Mouse (Mus musculus) c-Kit-positive CD71-positive TER-119-negative erythroid progenitor cells, embryonic 14.5 days (primary cell): ENCODE results near the gene Timm44.
"Not testable (repeated sequence)": the region's sequence is repeated elsewhere in the genome, so short reads cannot be mapped to it uniquely, and the experiment has no call there.

Experiments used
- DNase-seq: peaks from one replicate; pipeline ENCODE4 v3.0.0-alpha.2; 2013; ENCODE audit warnings: low read depth

Gene Timm44

DNA sequence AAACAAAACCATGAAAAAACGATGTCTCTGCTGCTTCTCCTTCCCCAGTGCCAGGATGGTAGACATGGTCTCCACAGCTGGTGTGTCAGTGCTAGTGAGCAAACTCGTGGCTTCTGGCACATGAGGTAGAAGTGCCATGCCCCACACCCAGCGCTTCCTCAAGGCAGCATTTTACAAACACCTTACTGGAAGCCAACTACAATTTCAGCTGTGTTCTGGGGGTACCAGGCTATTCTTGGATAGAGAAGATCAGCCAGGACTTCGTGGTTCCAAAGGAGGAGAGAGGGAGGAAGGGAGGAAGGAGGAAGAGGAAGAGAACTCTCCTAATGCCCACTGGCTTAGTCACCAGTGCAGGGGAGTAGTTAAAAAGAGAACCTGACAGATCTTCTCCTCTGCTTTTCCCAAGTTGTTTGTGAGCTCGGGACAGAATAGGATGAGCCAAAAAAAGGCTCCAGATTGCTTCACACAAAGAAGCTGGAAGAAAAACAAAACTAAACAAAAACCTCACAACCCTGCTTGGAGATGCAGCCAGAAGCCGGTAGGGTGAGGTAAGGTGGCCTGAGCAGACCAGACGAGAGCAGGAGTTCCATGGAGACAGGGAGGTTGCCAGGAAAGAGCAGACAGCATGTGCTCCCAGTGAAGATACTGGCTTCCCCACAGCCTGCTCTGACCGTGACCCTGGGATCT is 12.5 kb downstream of the Timm44 start:
- DNase-seq: no peak

DNA sequence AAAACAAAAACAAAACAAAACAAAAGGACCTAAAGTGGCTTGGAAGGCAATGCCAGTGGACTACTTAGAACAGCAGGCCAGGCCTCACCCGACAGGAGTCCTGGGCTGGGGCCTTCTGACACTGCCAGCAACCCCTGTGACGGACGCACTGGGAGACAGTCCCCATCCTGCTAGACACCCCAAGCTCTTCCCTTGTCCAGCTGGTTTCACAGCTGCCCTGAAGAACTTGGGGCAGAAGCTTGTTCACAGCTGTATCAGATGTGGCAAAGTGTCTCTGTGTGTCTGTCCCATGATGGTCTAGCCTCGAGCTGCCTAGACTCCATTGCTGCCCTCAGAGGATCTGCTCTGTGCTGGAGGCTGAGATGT is 15.9 kb downstream of the Timm44 start:
- no peak for DNase-seq

DNA sequence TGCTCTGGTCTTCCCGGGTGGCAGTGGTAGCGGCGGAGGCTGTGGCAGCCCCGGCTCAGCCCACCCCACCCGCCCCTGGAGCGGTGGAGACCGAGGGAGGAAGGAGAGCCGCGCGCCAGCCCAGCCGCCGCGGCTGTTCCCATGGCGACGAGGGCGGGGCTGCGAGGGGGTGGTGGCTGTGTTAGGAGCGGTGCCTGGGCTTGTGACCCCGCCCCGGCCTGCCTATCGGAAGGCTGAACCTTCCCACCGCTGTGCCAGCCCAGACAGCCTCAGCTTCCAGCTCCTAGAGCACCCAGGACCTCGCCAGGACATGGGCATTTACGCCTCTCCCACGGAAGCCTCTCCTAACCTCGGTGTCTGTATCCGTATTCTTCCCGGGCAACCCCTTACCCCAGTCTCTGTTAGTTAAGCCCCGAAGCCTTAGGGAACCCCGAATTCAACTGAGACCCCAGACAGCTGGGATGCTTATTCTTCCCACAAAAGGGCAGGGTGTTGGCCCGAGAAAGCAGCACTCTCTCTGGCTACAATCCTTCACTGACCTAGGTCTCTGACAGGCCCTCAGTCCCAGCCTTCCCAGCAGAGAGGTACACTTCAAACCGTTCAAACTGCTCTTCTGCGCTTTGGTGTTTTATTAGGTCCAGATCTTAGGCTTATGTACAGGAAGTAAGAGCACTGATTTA is 16.4 kb downstream of the Timm44 start, which contains the start of gene Ctxn1:
TSS of gene Ctxn1 (minus strand) at position 150 of the 680 bp plus-strand sequence.
- peak; percentile 88 for DNase-seq

DNA sequence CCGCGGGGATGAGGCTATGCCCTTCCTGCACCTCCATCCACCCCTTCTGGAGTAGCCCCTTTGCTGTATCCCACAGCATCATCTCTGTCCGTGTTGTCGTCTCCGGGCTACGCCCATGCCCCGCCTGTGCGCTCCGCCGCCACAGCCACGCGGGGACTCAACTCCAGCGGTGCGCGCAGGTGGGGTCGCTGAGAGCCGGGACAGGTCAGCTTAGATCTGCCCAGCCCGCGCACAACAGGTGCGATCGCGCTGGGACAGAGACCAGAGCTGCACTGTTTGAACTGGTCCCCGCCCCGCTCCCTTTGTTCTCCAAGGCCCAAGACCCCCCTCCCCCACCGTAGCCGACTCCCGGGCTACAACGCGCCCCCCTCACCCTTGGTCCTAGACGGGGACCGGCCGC is 17.0 kb downstream of the Timm44 start:
- no peak for DNase-seq

DNA sequence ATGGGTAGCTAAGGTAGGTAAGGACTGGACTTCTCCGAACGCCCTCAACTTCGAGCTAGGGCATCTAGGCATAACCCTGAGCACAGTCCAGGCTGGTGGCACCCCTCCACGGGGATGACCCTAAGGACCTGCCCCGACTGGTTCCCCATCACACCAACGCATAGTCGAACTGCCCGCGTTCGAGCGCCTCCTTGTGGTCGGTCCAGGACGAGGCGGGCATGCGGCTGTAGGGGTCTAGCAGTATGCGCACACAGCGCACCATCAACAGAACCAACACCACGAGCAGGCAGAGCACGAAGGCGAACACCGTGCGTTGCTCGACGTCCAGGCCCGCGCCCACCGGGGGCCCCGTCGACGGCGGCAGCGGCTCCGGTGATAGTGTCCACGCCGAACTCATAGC is 17.5 kb downstream of the Timm44 start:
- DNase-seq: peak; percentile 62

DNA sequence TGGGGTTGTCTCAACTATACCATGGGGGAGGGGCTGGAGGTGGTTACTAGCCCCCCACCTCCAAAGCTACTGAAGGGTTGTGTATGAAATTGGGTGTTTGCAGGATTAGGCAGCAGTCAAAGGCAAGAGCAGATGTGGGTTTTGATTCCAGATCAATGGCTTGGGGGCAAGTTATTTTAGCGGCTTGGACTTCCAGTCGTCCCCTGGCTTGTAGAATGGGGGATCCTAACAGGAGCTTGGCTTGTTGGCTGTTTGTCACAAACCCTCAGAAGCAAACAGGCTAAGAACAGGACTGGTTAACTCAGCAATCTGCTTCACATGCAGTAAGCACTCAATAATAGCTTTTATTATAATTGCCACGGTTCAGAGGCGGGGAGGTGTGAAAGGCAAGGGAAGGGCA is 18.4 kb downstream of the Timm44 start:
- DNase-seq: no peak

DNA sequence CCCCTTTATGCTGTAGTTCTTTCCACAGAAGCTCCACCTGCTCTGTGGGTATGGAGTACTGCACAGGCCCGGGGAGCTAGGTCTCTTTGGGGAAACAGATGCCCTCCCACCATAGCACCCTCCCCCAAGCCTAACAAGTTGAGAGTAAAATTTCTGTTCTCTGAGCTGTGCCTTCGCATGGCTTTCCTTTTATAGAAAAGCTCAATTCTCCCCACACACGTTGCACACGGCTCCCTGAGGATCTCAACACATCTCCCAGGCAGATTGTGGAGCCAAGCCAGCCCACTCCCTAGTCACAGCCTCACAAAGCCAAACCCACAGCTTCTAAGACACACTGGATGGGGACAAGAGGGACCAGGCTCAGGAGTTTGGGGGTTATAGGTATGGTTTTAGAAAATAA is 18.8 kb downstream of the Timm44 start:
- DNase-seq: no peak

DNA sequence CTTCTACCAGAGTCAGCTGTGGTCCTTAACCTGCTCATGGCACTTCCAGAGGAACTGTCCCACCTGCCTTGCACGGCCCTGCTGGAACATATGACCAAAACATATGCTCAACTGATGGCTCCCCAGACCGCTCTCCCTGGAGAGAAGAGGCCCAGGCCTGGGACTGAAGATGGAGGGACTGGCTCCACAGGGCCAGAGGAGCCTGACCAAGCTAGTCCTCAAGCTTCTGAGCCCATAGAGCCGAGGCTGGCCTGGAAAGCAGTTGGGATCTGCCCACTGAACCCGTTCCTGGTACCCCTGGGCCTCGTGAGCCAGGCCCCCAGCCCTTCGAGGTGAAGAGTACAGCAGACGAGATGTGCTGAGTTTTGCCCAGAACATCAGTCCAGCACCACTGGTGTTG is 20.2 kb downstream of the Timm44 start:
- DNase-seq: not testable (repeated sequence)

DNA sequence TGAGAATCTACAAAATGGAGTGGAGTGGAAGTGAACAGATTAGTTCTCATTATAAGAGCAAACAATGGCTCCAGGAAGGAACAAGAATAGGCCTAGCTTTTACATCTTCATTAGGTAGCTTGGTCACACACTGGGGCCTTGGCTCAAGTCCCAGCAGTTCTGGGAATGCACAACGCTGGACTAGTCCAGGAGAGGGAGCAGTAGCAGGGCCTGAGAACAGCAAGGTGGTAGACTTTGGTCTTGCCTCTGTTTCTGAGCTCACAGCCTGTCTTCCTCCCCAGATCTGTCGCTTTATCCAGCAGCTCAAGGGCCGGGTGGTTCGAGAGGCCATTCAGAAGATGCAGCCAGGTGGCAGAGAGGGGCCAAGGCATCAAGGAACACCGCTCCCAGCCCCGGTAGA is 21.7 kb downstream of the Timm44 start:
- no peak for DNase-seq

DNA sequence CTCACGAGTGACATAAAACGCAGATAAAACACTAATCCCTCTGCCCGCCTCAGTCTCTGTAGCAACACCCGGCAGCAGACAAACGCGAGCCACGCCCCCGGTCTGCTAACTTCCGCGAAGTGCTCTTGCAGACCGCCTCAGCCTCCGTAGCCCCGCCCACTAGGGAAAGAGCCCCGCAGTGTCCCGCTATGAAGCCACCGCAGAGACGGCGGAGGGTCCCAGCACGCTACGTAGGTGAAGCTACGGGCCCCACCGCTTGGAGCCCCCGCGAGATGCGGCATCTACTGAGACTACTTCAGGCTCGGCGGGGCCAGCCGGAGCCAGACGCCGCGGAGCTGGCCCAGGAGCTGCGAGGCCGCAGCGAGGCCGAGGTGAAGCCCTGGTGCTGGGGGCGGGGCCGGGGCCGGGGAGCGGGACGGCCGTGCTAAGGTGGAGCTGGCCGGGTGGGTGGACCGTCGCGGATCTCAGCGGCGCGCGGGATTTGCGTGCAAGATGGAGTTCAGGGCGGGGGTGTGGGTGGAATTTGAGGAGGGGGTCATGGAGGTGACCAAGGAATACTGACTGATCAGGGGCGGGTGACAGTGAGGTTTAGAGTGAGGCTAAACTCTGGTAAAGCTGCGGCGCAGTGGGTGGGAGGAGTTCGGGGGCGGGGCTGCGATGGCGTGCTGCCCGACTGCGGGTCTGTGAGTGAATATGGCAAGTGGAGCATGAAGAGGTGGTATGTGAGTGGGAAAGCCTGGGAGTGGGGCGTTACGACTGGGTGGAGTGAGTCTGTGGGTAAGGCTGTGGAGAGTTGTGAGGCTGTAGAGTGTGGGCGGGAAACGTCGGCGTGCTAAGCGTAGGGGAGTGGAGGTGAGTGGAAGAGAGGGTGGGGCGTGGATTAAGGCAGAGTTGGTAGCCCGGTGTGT is 22.5 kb downstream of the Timm44 start, which contains the start of gene Snapc2:
TSS of gene Snapc2 (plus strand) at position 147 of the 908 bp plus-strand sequence.
- DNase-seq: peak; percentile 94

DNA sequence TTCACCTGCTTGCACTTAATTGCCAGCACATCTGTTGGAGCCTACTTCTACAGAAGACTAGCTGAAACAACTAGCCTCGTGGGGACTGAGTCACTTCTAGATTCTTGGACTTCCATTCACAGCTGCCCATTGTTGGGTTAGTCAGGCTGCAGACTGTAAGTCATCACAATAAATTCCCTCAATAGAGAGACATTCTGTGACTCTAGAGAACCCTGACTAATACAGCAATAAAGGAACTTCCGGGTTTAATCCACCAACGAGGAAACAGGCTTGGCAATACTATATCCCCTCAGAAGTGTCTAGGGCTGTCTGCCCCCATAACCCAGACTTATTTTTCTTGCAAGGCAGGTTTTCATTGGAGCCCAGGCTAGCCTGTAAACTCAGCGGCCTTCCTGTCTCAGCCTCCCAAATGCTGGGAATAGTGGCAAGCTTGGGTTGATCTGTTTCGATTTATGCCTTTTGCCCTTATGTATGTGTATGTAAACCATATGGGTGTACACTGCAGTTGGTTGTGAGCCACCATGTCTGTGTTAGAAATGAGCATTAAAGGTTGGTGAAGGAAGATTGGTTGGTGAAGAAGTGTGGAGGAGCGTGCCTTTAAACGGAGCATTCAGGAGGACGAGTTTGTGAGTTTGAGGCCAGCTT is 23.5 kb downstream of the Timm44 start:
- DNase-seq: no peak

DNA sequence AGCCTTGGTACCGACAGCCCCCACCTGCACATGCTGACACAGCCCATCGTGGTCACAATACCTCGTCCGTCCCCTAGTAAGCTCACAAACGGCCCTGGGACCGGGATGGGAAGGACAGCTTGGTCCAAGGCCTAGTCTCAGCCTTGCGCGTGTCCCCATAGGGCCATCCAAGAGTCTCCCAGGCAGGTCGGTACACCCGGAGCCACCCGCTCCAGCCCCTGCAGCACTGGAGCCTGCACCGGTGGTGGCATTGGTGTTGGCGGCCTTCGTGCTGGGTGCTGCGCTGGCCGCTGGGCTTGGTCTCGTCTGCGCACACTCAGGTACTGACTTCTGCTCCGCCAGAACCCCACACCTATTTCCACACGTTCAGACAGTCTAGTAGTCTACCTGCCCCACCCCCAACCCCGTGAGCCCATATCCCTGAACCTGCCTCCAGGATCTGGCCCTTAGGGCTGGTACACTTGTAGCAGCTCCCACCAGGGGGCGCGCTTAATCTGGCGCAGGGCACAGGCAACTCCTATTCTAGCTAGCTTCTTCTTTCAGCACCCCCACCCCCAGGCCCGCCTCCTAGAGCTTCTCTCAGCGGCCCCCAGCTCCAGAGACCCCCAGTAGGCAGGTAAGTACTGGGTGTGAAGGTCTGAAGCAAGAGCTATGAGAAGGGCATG is 25.3 kb downstream of the Timm44 start:
- DNase-seq: peak; percentile 71

DNA sequence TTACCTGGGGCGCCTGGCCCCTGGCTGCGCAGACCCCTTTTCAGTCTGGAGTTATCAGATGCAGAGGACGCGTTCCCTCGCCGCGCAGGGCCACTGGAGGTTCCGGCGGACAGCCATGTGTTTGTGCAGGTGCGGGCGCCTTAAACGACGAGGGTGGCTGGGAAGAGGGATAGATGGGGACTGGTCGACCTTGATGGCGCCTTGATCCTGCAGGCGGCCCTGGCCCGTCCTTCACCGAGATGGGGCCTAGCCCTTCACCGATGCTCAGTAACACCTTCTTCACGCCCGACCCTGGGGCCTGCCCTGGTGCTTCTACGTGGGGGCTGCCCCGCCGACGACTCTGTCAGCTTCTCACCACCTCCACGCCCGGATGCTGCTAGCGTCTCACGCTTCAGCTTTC is 26.5 kb downstream of the Timm44 start:
- DNase-seq: no peak

DNA sequence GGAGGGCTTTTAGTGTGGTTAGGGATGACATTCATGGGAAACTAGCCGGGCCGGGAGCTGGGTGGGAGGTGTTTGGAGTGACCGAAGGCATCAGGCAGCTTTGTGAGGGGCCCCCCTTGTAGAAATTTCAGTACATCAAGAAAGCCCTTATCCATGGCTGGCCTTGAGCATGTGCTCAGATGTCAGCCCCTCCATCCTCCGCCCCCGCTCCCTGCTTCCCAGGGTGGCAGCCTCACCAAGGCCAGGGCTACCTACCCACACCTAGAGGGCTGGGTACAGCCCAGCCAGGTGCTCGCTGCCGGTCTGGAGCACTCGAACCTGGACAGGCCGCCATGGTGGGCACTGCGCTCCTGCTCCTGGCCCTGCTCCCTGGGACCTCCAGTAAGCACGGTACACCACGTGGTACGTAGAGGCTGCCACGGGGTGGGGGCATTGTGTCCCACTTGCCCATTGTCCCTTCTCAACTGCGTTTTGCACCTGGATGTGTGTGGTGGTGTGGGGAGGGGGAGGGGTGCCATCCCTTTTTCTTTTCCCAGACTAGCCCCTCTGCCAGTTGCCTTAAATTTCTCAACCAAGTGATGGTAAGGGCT is 27.7 kb downstream of the Timm44 start, which contains the start of gene Tgfbr3l:
TSS of gene Tgfbr3l (plus strand) at position 264 of the 590 bp plus-strand sequence.
- DNase-seq: no peak

DNA sequence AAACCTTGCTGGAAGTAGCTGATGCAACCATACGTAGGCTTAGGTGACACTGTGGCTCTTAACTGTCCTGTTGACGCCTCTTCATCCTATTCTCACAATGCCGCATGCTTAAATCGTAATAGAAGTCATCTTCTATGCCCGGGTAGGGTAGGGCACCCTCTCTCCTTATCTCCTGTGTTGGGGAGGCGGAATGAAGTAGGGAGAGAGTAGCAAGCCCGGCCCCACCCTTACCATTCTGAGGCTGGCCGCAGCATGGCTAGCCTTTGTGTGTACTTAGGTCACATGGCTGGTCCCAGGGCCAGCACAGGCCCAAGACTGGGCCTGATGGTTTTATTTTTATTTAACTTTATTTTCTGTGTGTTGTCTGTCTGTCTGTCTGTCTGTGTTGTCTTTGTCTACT is 28.5 kb downstream of the Timm44 start:
- no peak for DNase-seq

DNA sequence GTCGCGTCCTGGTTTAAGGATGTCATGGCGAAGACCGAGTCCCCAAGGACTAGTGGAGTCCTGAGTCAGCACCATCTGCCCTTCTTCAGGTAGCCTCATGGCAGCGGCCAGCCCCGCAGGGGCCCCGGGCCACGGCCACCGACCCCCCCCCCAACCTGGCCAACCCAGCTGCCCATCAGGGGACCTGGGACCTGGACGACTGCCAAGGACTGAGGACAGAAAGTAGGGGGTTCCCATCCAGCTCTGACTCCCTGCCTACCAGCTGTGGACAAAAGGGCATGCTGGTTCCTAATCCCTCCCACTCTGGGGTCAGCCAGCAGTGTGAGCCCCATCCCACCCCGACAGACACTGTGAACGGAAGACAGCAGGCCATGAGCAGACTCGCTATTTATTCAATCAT is 30.0 kb downstream of the Timm44 start:
- no peak for DNase-seq

DNA sequence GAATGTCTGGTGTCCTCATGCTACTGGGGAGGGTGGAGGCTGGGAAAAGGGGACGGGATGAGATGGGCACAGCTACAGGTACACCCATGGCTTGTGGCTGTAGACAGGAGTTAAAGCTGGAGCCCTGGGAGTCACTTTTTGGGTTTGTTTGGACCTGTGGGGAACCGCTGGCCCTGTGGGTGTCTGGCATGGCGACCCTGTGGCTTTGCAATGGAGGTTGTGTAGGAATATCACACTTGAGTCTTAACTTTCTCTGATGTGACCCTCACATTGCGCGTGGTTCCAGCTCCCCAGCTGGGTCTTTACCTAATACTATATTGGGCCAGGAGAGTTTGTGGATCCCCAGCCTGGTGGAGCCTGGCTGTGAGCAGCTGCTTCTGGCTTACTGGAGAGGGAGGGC is 30.7 kb downstream of the Timm44 start:
- no peak for DNase-seq

DNA sequence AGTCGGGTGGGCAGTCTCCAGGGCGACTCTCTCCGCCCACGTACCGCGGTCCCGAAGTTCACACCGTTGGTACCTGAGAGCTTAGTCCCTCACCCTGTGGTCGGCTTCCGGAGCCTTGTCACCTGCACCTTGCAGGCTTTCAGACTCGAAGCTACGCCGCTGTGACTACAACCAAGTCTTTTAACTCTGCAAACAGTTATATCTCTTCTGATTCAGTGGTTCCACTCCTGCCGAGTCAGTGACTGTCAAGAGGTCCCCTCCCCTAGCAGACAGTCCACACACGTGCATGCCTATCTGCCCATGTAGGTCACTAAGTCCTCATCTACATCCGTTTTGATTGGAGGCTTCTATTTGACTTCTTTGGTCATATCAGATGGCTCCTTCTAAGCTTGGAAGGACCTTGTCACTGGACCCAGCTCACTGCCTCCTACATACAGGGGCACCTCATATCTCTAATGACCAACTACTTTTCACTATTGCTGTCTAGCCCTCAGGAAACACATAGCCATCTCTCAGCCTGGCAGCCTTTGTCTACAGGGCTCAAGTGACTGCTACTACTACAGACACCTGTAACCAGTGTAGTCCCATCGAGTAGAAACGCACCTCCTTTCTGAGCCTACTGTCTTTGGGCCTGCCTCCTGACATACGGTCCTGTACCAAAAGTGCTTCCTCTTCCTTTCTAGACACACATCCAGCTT is 36.4 kb downstream of the Timm44 start:
- no peak for DNase-seq

DNA sequence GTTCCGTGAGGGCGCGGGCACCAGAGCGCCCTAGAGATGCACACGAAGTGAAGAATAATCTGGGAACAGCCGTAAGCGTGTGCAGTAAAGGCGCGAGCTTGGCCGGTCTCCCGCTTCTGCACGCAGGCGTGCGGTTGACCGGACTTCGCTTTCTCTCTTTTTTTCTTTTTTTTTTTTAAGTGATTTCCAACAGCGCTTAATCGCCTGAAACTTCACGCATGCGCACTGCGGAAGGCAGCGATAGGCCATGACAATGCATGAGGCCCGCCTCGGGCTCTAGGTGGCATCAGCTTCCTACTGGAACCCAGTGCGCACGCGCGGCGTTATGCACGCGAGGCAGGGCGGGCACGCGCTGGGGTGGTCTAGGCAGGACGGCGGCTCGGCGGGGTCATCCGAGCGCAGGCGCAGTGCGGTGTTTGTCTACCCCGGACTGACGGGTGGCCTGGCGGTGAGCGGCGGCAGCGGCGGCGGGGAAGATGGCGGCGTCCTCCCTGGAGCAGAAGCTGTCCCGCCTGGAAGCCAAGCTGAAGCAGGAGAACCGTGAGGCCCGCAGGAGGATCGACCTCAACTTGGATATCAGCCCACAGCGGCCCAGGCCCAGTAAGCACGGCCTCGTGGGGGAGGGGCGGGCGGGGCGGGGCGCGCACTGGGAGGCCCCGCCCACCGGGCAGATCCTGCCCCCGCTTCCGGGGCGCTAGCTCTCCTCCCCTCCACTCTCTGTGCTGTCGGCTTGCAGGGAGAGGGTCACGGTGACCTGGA is 37.1 kb downstream of the Timm44 start, which contains the start of the genes Map2k7 and Gm49320:
TSS of gene Map2k7 (plus strand) at position 307 of the 759 bp plus-strand sequence.
TSS of gene Gm49320 (plus strand) at position 432 of the 759 bp plus-strand sequence.
- peak; percentile 98 for DNase-seq
